Mouse (Mus musculus) heart, embryonic 10.5 days (tissue): ENCODE measurements around the gene Nrsn2. TPM values are rescaled to one million over a fixed set of nuclear protein-coding genes. Genes with fewer than 3 reads are reported as not detected.
"Not testable (repeated sequence)": the region's sequence is repeated elsewhere in the genome, so short reads cannot be mapped to it uniquely, and the experiment has no call there.

Source experiments
- DNase-seq: peaks from one replicate; pipeline ENCODE4 v3.0.0-alpha.2; 2017; ENCODE audit warnings: low spot score
- H3K27ac ChIP-seq: fragments of 300-500 bp; sonication (generic); 2 replicates; pipeline ENCODE4 v1.5.1; 2016; ENCODE audit warnings: mild to moderate bottlenecking
- H3K27me3 ChIP-seq: fragments of 300-500 bp; sonication (generic); 2 replicates; pipeline ENCODE4 v1.6.1; 2016; ENCODE audit warnings: mild to moderate bottlenecking; ENCODE audit not compliant: poor library complexity, insufficient read depth, severe bottlenecking
- H3K36me3 ChIP-seq: fragments of 300-500 bp; sonication (generic); 2 replicates; pipeline ENCODE4 v1.6.1; 2016; ENCODE audit warnings: mild to moderate bottlenecking, moderate library complexity
- H3K4me1 ChIP-seq: fragments of 300-500 bp; sonication (generic); 2 replicates; pipeline ENCODE4 v1.6.1; 2016; ENCODE audit warnings: mild to moderate bottlenecking
- H3K4me3 ChIP-seq: fragments of 300-500 bp; sonication (generic); 2 replicates; pipeline ENCODE4 v1.5.1; 2016; ENCODE audit warnings: mild to moderate bottlenecking, moderate library complexity
- H3K9me3 ChIP-seq: fragments of 300-500 bp; sonication (generic); 2 replicates; pipeline ENCODE4 v1.6.1; 2016; ENCODE audit warnings: mild to moderate bottlenecking, moderate library complexity
- WGBS: fragments of 180-500 bp; shearing (Covaris S2); methylation state at CpG from one replicate; pipeline ENCODE4 v1.1.7; 2016; 5-methylcytosine and 5-hydroxymethylcytosine counted together
- polyA plus RNA-seq: library from polyadenylated mRNA; unstranded; fragments of >200 nt; fragmentation: Nextera tagmentation; extraction: Ambion mirVana; gene quantifications from 2 replicates; pipeline ENCODE4 v1.2.1, GENCODE M21; 2016

Nrsn2 gene
- polyA plus RNA-seq, 1 experiment from 2014 or later, result 3.1 TPM

DNA sequence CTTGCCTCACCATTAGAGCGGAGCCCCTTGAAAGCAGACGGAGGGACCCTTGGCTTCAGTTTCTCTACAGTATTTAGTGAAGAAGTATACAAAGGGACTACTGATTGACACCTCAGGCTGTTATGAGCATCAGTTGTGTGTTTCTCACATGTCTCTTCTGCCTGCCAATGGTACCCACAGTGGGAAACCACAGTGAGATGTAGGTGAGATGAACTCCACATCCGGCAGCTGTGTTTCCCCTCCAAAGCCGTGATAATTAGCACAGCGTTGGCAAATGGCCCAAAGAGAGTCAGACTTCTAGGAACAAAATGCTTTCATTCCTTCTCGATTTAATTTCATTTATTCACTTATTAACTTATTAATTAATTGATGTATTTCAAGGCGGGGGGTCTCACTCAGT is 4.3 kb downstream of the Nrsn2 start:
- Histone ChIP-seq H3K4me1 (peaks cover 36% of the 10 kb centered on the region), H3K27ac (no peak overlapping the region), H3K36me3 (no peaks in the 10 kb centered on the region), H3K9me3 (no peaks in the 10 kb centered on the region), H3K4me3 (no peak overlapping the region), H3K27me3 (peaks cover 38% of the 10 kb centered on the region)
- 81% methylated on average over 7 of the region's 7 CpGs for WGBS
- DNase-seq, result no peak

GRCm38 (mm10) chr2:152368532-152369140 is 7.8 kb downstream of the Nrsn2 start:
- Histone ChIP-seq H3K4me3 (peak overlapping the region; percentile 27; the same call in 1 of the 2 replicates), H3K9me3 (no peaks in the 10 kb centered on the region), H3K27ac (no peak overlapping the region), H3K36me3 (no peaks in the 10 kb centered on the region), H3K4me1 (peaks cover 15% of the 10 kb centered on the region), H3K27me3 (peaks cover 8% of the 10 kb centered on the region; the same call in 1 of the 2 replicates)
- 20% methylated on average over 14 of the region's 14 CpGs for WGBS
- DNase-seq, result peak; percentile 86

DNA sequence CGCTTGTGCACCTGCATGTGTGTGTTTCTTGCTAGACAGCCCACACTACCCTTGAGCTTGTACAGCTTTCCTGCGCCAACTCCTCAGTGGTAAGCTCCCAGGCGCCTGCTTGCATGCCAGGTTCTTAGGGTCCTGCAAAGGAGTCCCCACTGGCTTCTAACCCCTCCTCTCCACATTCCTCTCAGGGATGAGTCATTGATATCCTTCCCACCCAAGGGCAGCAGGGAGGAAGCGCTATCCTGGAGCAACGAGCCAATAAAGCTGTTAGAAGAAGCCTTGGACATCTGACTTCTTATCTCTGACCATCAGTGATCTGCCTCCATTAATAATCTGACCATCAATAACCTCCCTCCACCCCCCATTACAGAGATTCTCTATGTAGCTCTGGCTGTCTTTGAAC is 8.5 kb downstream of the Nrsn2 start:
- no peaks in the 10 kb centered on the region for H3K36me3 ChIP-seq
- no peak overlapping the region for H3K4me3 ChIP-seq
- peaks cover 18% of the 10 kb centered on the region for H3K4me1 ChIP-seq
- 60% methylated on average over 5 of the region's 5 CpGs for WGBS
- peaks cover 8% of the 10 kb centered on the region; the same call in 1 of the 2 replicates for H3K27me3 ChIP-seq
- no peak overlapping the region for H3K27ac ChIP-seq
- no peak for DNase-seq
- no peaks in the 10 kb centered on the region for H3K9me3 ChIP-seq

DNA sequence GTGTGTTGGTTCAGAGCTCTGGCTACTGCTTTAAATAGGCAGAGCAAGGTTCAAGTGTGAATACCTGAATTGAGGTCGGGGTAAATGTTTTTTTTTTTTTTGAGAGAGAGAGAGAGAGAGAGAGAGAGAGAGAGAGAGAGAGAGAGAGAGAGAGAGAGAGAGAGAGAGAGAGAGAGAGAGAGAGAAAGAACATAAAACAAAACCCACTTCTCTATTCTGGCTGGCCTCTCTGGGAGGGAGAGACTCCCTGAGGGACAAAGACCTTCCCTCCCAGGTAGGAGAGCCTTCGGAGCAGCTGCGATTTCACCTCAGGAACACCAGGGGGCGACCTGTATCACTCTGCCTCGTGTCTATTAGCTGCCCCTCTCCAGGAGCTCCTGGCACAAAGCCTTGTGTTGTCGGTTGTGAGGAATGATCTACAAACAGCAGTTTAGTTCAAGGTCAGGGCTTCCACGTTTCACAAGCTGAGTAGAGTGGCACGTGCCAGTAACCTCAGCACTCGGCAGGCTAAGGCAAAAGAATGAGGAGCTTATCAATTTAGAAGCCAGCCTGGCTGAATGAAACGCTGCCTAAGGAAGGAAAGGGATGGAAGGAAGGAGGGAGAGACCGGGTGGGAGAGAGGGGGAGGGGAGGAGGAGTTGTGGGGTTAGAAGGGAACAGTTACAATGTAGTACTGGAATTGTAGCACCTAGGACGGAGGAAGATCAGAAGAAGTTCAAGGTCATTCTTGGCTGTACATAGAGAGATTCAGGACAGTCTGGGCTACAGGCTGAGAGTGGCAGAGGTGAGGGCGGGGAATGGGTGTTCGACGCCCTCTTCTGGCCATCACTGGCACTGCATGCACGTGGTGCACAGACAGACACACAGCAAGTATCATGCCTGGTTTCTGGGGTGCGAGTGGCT is 12.9 kb downstream of the Nrsn2 start:
- Histone ChIP-seq H3K27me3 (no peaks in the 10 kb centered on the region), H3K27ac (peak overlapping the region; percentile 85), H3K4me1 (peaks cover 21% of the 10 kb centered on the region), H3K4me3 (peak overlapping the region; percentile 42), H3K9me3 (no peaks in the 10 kb centered on the region), H3K36me3 (no peaks in the 10 kb centered on the region)
- 10% methylated on average over 17 of the region's 17 CpGs for WGBS
- DNase-seq, result peak; percentile 94

GRCm38 (mm10) chr2:152361193-152361592 is 15.2 kb downstream of the Nrsn2 start:
- Histone ChIP-seq H3K27me3 (no peaks in the 10 kb centered on the region), H3K9me3 (no peaks in the 10 kb centered on the region), H3K4me1 (peaks cover 26% of the 10 kb centered on the region), H3K4me3 (no peak overlapping the region), H3K27ac (no peak overlapping the region), H3K36me3 (no peaks in the 10 kb centered on the region)
- DNase-seq, result no peak
- 88% methylated on average over 8 of the region's 8 CpGs for WGBS

DNA sequence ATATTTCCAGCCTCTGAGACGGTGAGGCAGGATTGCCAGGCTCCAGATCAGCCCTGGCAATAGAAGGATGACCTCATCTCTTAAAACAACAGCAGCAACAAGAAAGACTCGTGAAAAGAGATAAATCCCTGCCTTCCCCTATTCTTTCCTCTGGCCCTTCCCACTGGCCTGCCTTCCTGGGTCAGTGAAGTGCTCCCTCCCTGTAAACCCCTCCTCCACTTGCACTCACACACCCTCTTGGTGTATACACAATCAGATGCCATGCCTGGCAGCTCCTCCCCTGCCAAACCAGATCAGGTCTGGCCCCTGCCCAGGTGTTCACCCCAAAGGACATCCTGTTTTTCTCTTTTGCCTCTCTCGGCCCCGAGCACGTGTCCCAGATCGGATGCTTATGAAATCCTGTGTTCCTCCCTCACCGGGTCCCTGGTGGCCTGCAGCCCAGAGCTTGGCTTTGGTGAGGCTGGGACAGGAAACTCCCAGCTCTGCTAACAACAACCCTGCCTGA is 16.1 kb downstream of the Nrsn2 start:
- H3K9me3 ChIP-seq, result no peaks in the 10 kb centered on the region
- H3K27ac ChIP-seq, result peak overlapping the region; percentile 17; the same call in 1 of the 2 replicates
- no peak overlapping the region for H3K4me3 ChIP-seq
- no peaks in the 10 kb centered on the region for H3K36me3 ChIP-seq
- no peaks in the 10 kb centered on the region for H3K27me3 ChIP-seq
- WGBS, result 51% methylated on average over 7 of the region's 7 CpGs
- H3K4me1 ChIP-seq, result peaks cover 26% of the 10 kb centered on the region
- no peak for DNase-seq

DNA sequence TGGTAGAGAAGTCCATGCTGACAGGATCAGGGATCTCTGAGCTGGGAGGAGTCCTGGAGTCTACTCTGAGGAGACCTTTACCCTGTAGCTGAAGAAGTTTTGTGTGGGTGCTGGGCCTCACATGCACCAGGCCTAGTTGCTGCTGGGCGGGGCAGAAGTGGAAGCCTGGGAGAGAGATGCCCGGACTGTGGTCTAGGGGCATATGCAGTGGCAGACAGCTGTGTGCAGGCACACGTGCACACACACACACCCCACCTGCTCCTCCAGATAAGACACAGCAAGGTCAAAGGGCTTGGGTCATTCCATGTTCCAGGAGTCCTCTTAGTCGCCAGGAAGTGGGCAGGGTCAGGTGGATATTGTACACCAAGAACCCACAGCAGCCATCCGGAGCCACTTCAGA is 16.8 kb downstream of the Nrsn2 start:
- Histone ChIP-seq H3K4me3 (no peak overlapping the region), H3K27me3 (no peaks in the 10 kb centered on the region), H3K9me3 (no peaks in the 10 kb centered on the region), H3K36me3 (no peaks in the 10 kb centered on the region), H3K27ac (no peak overlapping the region), H3K4me1 (peaks cover 26% of the 10 kb centered on the region)
- WGBS, result 48% methylated on average over 5 of the region's 5 CpGs
- no peak for DNase-seq

DNA sequence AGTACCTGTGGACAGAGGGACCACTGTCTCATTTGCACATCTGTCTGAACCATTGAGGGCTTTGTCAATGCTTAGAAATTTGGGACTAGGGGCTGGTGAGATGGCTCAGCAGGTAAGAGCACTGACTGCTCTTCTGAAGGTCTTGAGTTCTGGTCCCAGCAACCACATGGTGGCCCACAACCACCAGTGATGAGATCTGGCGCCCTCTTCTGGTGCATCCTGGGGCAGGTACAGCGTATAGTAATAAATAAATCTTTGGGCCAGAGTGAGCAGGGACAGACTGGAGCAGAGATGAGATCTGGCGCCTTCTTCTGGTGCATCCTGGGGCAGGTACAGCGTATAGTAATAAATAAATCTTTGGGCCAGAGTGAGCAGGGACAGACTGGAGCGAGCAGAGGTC is 17.5 kb downstream of the Nrsn2 start:
- DNase-seq, H3K9me3 ChIP-seq, H3K27me3 ChIP-seq, H3K4me3 ChIP-seq, H3K27ac ChIP-seq, H3K36me3 ChIP-seq: not testable (repeated sequence)
- H3K4me1 ChIP-seq, result peaks cover 26% of the 10 kb centered on the region
- 76% methylated on average over 5 of the region's 5 CpGs for WGBS

DNA sequence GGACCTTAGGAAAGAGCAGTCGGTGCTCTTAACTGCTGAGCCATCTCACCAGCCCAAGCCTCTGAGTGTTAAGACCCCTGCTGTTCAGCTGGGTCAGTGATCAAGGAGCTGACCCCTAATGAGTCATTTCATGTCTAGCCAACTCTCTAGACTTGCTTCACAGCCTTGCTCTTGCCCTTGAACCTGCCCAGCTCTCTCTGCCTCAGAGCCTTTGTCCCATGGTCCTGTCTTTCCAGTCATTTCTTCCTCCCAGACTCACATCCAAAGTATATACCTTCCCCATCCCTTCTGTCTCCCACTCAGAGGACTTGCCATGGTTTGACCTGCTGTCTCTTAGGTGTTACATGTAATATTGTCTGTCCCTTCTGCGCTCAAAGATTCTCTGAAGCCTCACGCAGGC is 19.2 kb downstream of the Nrsn2 start:
- Histone ChIP-seq H3K9me3 (no peaks in the 10 kb centered on the region), H3K27me3 (no peaks in the 10 kb centered on the region), H3K4me1 (peaks cover 19% of the 10 kb centered on the region; the same call in 1 of the 2 replicates), H3K27ac (no peak overlapping the region), H3K36me3 (no peaks in the 10 kb centered on the region), H3K4me3 (no peak overlapping the region)
- DNase-seq, result no peak
- WGBS, result 92% methylated on average over 3 of the region's 3 CpGs

- Histone ChIP-seq H3K4me3 (no peak overlapping the region), H3K4me1 (peaks cover 17% of the 10 kb centered on the region), H3K27me3 (peaks cover 5% of the 10 kb centered on the region), H3K27ac (peak overlapping the region; percentile 72; the same call in 1 of the 2 replicates), H3K9me3 (no peaks in the 10 kb centered on the region), H3K36me3 (no peaks in the 10 kb centered on the region)
- peak; percentile 90 for DNase-seq
- 83% methylated on average over 8 of the region's 8 CpGs for WGBS
Observed at GRCm38 (mm10) chr2:152349842-152350540, 26.4 kb downstream of the Nrsn2 start.

DNA sequence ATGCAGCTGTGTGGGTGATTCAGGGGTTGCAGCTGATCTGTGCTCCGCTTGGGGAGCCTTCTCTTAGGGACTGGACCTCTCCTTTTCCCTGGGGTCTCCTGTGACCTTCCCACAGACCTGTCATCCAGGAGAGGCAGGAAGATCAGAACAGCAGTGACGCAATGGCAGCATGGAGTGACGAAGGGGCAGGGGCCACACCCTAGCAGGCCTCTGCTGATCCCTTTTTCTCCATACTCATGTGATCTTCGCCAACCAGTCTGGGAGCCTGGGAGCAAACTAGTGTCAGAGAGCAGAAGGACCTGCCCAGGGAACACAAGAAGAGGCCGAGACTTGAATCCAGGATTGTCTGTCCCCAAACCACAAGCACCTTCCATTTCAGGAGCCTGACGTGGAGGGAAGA is 27.2 kb downstream of the Nrsn2 start:
- Histone ChIP-seq H3K36me3 (no peaks in the 10 kb centered on the region), H3K4me3 (no peak overlapping the region), H3K27ac (peak overlapping the region; percentile 72), H3K27me3 (peaks cover 5% of the 10 kb centered on the region), H3K9me3 (no peaks in the 10 kb centered on the region), H3K4me1 (peaks cover 23% of the 10 kb centered on the region)
- DNase-seq, result no peak
- WGBS, result 79% methylated on average over 6 of the region's 6 CpGs

GRCm38 (mm10) chr2:152347722-152348121 is 28.7 kb downstream of the Nrsn2 start:
- WGBS, result 73% methylated on average over 2 of the region's 2 CpGs
- Histone ChIP-seq H3K4me1 (peaks cover 31% of the 10 kb centered on the region), H3K4me3 (no peak overlapping the region), H3K9me3 (no peaks in the 10 kb centered on the region), H3K36me3 (no peaks in the 10 kb centered on the region), H3K27me3 (peaks cover 9% of the 10 kb centered on the region), H3K27ac (peak overlapping the region; percentile 69; the same call in 1 of the 2 replicates)
- DNase-seq, result no peak
